13 mouse cellular contexts compared by ENCODE assay signal in the genomic region with DNA sequence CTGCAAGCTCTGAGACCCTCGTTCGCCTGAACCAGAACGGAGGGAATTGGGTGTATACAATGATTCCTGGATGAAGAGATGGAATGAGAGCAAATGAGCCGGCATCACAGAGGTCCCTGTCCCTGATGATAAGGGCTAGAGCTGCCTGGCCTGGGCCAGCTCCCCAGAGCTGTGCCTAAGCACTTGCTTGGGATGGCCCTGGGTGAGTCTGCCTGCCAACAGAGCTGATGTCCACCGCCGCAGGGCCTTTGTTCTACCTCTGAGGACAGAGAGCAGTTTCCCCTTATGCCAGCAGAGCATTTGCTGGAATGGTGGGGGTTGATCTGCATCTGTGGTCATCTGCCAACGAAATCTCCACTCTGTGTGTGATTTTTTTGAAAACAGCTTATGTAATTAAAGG. TPM values are rescaled to one million over a fixed set of nuclear protein-coding genes. Genes with fewer than 3 reads are reported as not detected.
DNase-seq lines count a peak whose midpoint lies in the region; ATAC-seq and TF ChIP-seq lines count a peak whose summit lies in the region.
"Had no signal": no experiment of that assay in that cellular context is flagged by ENCODE, and none has a peak within 500 bp of the region (broad histone marks: within the 10 kb centered on the region; RNA-seq: fewer than 3 reads in every experiment).

No protein-coding gene starts in this region.

- DNase-seq in gastrocnemius, adult 2 months, result no peak
- DNase-seq in gastrocnemius, postnatal 14 days, result no peak
- DNase-seq in kidney, postnatal 4 days, result no peak
- no peak for DNase-seq in frontal cortex, postnatal 14 days (ENCODE audit: low spot score in 2 of 2)
- DNase-seq: adrenal gland, postnatal 36 days; cerebellum, adult 11 months; left cerebral cortex, postnatal 4 days; right cerebral cortex, postnatal 14 days; thymus, postnatal 4 days had no signal

- H3K4me1 ChIP-seq in kidney, embryonic 15.5 days, result peaks cover 32% of the 10 kb centered on the region
- peaks cover 59% of the 10 kb centered on the region for H3K4me1 ChIP-seq in E14TG2a.4 (replicated peaks; ENCODE audit: low read depth, low read length)
- peaks cover 24% of the 10 kb centered on the region for H3K4me1 ChIP-seq in brown adipose tissue, adult 24 weeks (ENCODE audit: control insufficient read depth, insufficient read depth, insufficient read length, low read length)

- H3K36me3 ChIP-seq in kidney, embryonic 15.5 days, result peaks cover 60% of the 10 kb centered on the region
- H3K36me3 ChIP-seq in E14TG2a.4 (ENCODE audit: insufficient read depth, low read length), result peaks cover 25% of the 10 kb centered on the region

- intact Hi-C loops in gastrocnemius, adult 2 months (cut with DNase I), result no loop called here
- intact Hi-C loops in gastrocnemius, postnatal 14 days (cut with DNase I; ENCODE audit: low total_unique reads), result no loop called here

- H3K9me3 ChIP-seq in kidney, embryonic 15.5 days (replicated peaks), result no peaks in the 10 kb centered on the region
- no peaks in the 10 kb centered on the region for H3K9me3 ChIP-seq in E14TG2a.4 (ENCODE audit: low read length)
- H3K9me3 ChIP-seq: intestine, embryonic 15.5 days had no signal

- WGBS in kidney, embryonic 15.5 days, result 89% methylated on average over 7 of the region's 7 CpGs

- no peak for TF ChIP-seq CTCF in gastrocnemius, adult 2 months (IDR thresholded peaks at IDR 0.05)
- no peak for TF ChIP-seq CTCF in E14TG2a.4 (conservative IDR thresholded peaks at IDR 0.05; ENCODE audit: low read length)

- no peak overlapping the region for H3K9ac ChIP-seq in kidney, embryonic 15.5 days

- no peak for ATAC-seq in kidney, embryonic 15.5 days (replicated peaks; ENCODE audit: low FRiP score)
- ATAC-seq: intestine, embryonic 15.5 days had no signal

- H3K4me3 ChIP-seq in gastrocnemius, adult 2 months, result no peak overlapping the region
- H3K4me3 ChIP-seq in kidney, embryonic 15.5 days (replicated peaks), result no peak overlapping the region
- H3K4me3 ChIP-seq in E14TG2a.4 (replicated peaks; ENCODE audit: low read length), result 0 out of 2 replicates have a peak overlapping the region, but pooled peaks have one; percentile 13
- no peak overlapping the region for H3K4me3 ChIP-seq in brown adipose tissue, adult 24 weeks (ENCODE audit: insufficient read depth, low read depth, low read length)

- peak overlapping the region; percentile 95; the same call in 1 of the 2 replicates for H3K27ac ChIP-seq in gastrocnemius, adult 2 months
- H3K27ac ChIP-seq in kidney, embryonic 15.5 days, result 0 out of 2 replicates have a peak overlapping the region, but pooled peaks have one; percentile 93
- peak overlapping the region; percentile 67; the same call in 1 of the 2 replicates for H3K27ac ChIP-seq in brown adipose tissue, adult 24 weeks (replicated peaks; ENCODE audit: low read depth, low read length)

- H3K27me3 ChIP-seq in kidney, embryonic 15.5 days, result no peaks in the 10 kb centered on the region
- peaks cover 9% of the 10 kb centered on the region for H3K27me3 ChIP-seq in E14TG2a.4 (ENCODE audit: insufficient read depth, low read length)
- H3K27me3 ChIP-seq: intestine, embryonic 15.5 days had no signal

- no peak overlapping the region for H3K4me2 ChIP-seq in kidney, embryonic 15.5 days

RNA-seq across cellular contexts. Expression of gene Gale, which starts 1.3 kb away (rescaled TPM):
- under 1 TPM in 1 of 2 experiments, not detected in 1; 0.47 TPM for total RNA-seq in gastrocnemius, adult 2 months (2021)
- 1 to 10 TPM; 1.2 to 2.1 TPM for total RNA-seq in gastrocnemius, postnatal 14 days (2021)
- 35.2 and 36.7 TPM in 2 replicates for polyA plus RNA-seq in kidney, embryonic 15.5 days (2015; fragmentation: Nextera tagmentation; extraction: Ambion mirVana)
- 40.3 and 53.3 TPM in 2 replicates for polyA plus RNA-seq in brown adipose tissue, adult 24 weeks (2012; ENCODE audit: insufficient read depth, insufficient read length, missing spikeins)

RNA-seq across cellular contexts. Expression of gene Lypla2, which starts 10.2 kb away (rescaled TPM):
- 10 to 100 TPM; 25.6 to 30.4 TPM for total RNA-seq in gastrocnemius, adult 2 months (2021)
- 10 to 100 TPM; 28.9 to 29.2 TPM for total RNA-seq in gastrocnemius, postnatal 14 days (2021)
- polyA plus RNA-seq in kidney, embryonic 15.5 days (2015; fragmentation: Nextera tagmentation; extraction: Ambion mirVana), result 120 and 131 TPM in 2 replicates
- 29.3 and 29.8 TPM in 2 replicates for polyA plus RNA-seq in brown adipose tissue, adult 24 weeks (2012; ENCODE audit: insufficient read depth, insufficient read length, missing spikeins)

RNA-seq across cellular contexts. Expression of gene Hmgcl, which starts 15.9 kb away (rescaled TPM):
- total RNA-seq in gastrocnemius, adult 2 months (2021), result 10 to 100 TPM; 31.7 to 43.4 TPM
- 10 to 100 TPM; 47.2 to 56.6 TPM for total RNA-seq in gastrocnemius, postnatal 14 days (2021)
- polyA plus RNA-seq in kidney, embryonic 15.5 days (2015; fragmentation: Nextera tagmentation; extraction: Ambion mirVana), result 77.2 and 80.2 TPM in 2 replicates
- polyA plus RNA-seq in brown adipose tissue, adult 24 weeks (2012; ENCODE audit: insufficient read depth, insufficient read length, missing spikeins), result 45.1 and 79.9 TPM in 2 replicates

RNA-seq across cellular contexts. Expression of gene Pithd1, which starts 24.9 kb away (rescaled TPM):
- 10 to 100 TPM; 23.3 to 28.5 TPM for total RNA-seq in gastrocnemius, adult 2 months (2021)
- total RNA-seq in gastrocnemius, postnatal 14 days (2021), result 10 to 100 TPM; 20.4 to 21.4 TPM
- polyA plus RNA-seq in kidney, embryonic 15.5 days (2015; fragmentation: Nextera tagmentation; extraction: Ambion mirVana), result 52.6 and 52.7 TPM in 2 replicates
- 20.3 and 31.3 TPM in 2 replicates for polyA plus RNA-seq in brown adipose tissue, adult 24 weeks (2012; ENCODE audit: insufficient read depth, insufficient read length, missing spikeins)

RNA-seq across cellular contexts. Expression of gene Fuca1, which starts 41.7 kb away (rescaled TPM):
- total RNA-seq in gastrocnemius, adult 2 months (2021), result 10 to 100 TPM; 17.0 to 23.0 TPM
- total RNA-seq in gastrocnemius, postnatal 14 days (2021), result 10 to 100 TPM; 20.6 to 27.8 TPM
- polyA plus RNA-seq in kidney, embryonic 15.5 days (2015; fragmentation: Nextera tagmentation; extraction: Ambion mirVana), result 70.1 and 71.8 TPM in 2 replicates
- 106 and 110 TPM in 2 replicates for polyA plus RNA-seq in brown adipose tissue, adult 24 weeks (2012; ENCODE audit: insufficient read depth, insufficient read length, missing spikeins)
